Mouse (Mus musculus): ENCODE data around the gene Pin1rt1. TPM values are rescaled to one million over a fixed set of nuclear protein-coding genes. Genes with fewer than 3 reads are reported as not detected.

The Pin1rt1 gene
- polyA plus RNA-seq, 1 experiment from 2014 or later: not detected

- Histone ChIP-seq H3K4me2 (no peak overlapping the region), H3K9ac (no peak overlapping the region), H3K9me3 (ENCODE audit: low read depth, low read length) (no peaks in the 10 kb centered on the region), H3K4me3 (ENCODE audit: low read depth, low read length) (no peak overlapping the region), H3K27me3 (ENCODE audit: insufficient read depth, low read length) (no peaks in the 10 kb centered on the region), H3K27ac (ENCODE audit: low read depth) (no peak overlapping the region), H3K36me3 (ENCODE audit: insufficient read depth) (no peaks in the 10 kb centered on the region; the same call in 1 of the 2 replicates), H3K4me1 (ENCODE audit: insufficient read depth) (no peaks in the 10 kb centered on the region)
- ATAC-seq (ENCODE audit: insufficient read depth) (no peak), DNase-seq (no peak)
- WGBS: 71% methylated on average over 3 of the region's 3 CpGs
- no peak for TF ChIP-seq CTCF (IDR thresholded peaks at IDR 0.05; ENCODE audit: low read depth)
Observed at GRCm38 (mm10) chr2:104703158-104703557, 13.0 kb downstream of the Pin1rt1 start.

GRCm38 (mm10) chr2:104699659-104700058, 16.5 kb downstream of the Pin1rt1 start:
- no peak for ATAC-seq (ENCODE audit: insufficient read depth)
- Histone ChIP-seq H3K27me3 (ENCODE audit: insufficient read depth, low read length) (no peaks in the 10 kb centered on the region), H3K4me3 (ENCODE audit: low read depth, low read length) (no peak overlapping the region), H3K36me3 (ENCODE audit: insufficient read depth) (no peaks in the 10 kb centered on the region; the same call in 1 of the 2 replicates), H3K9me3 (ENCODE audit: low read depth, low read length) (no peaks in the 10 kb centered on the region), H3K27ac (ENCODE audit: low read depth) (no peak overlapping the region), H3K9ac (no peak overlapping the region), H3K4me2 (no peak overlapping the region), H3K4me1 (ENCODE audit: insufficient read depth) (no peaks in the 10 kb centered on the region)
- no peak for TF ChIP-seq CTCF (IDR thresholded peaks at IDR 0.05; ENCODE audit: low read depth)
- DNase-seq: no peak
- 84% methylated on average over 11 of the region's 11 CpGs for WGBS

GRCm38 (mm10) chr2:104692551-104692950, 23.6 kb downstream of the Pin1rt1 start:
- Histone ChIP-seq H3K9me3 (ENCODE audit: low read depth, low read length) (no peaks in the 10 kb centered on the region), H3K4me1 (ENCODE audit: insufficient read depth) (no peaks in the 10 kb centered on the region), H3K9ac (no peak overlapping the region), H3K4me2 (no peak overlapping the region), H3K27me3 (ENCODE audit: insufficient read depth, low read length) (no peaks in the 10 kb centered on the region), H3K4me3 (ENCODE audit: low read depth, low read length) (no peak overlapping the region), H3K27ac (ENCODE audit: low read depth) (no peak overlapping the region), H3K36me3 (ENCODE audit: insufficient read depth) (no peaks in the 10 kb centered on the region)
- TF ChIP-seq CTCF (IDR thresholded peaks at IDR 0.05; ENCODE audit: low read depth): no peak
- 42% methylated on average over 2 of the region's 2 CpGs for WGBS
- ATAC-seq (ENCODE audit: insufficient read depth) (no peak), DNase-seq (peak; percentile 32)

- WGBS: 84% methylated on average over 4 of the region's 4 CpGs
Observed at GRCm38 (mm10) chr2:104690720-104691119, 25.5 kb downstream of the Pin1rt1 start.

GRCm38 (mm10) chr2:104688724-104689123, 27.5 kb downstream of the Pin1rt1 start:
- no peaks in the 10 kb centered on the region for H3K9me3 ChIP-seq (ENCODE audit: low read depth, low read length)
- no peak for TF ChIP-seq CTCF (IDR thresholded peaks at IDR 0.05; ENCODE audit: low read depth)

More at GRCm38 (mm10) chr2:104690720-104691119, 25.5 kb downstream of the Pin1rt1 start:
- DNase-seq (no peak), ATAC-seq (ENCODE audit: insufficient read depth) (no peak)
- H3K36me3 ChIP-seq (ENCODE audit: insufficient read depth): no peaks in the 10 kb centered on the region
- H3K27ac ChIP-seq (ENCODE audit: low read depth): no peak overlapping the region
- H3K9ac ChIP-seq: no peak overlapping the region
- no peak for TF ChIP-seq CTCF (IDR thresholded peaks at IDR 0.05; ENCODE audit: low read depth)
- H3K4me2 ChIP-seq: no peak overlapping the region
- H3K4me1 ChIP-seq (ENCODE audit: insufficient read depth): no peaks in the 10 kb centered on the region
- no peaks in the 10 kb centered on the region for H3K27me3 ChIP-seq (ENCODE audit: insufficient read depth, low read length)
- H3K4me3 ChIP-seq (ENCODE audit: low read depth, low read length): no peak overlapping the region
- H3K9me3 ChIP-seq (ENCODE audit: low read depth, low read length): no peaks in the 10 kb centered on the region

GRCm38 (mm10) chr2:104688321-104688720, 27.9 kb downstream of the Pin1rt1 start:
- Histone ChIP-seq H3K4me1 (ENCODE audit: insufficient read depth) (no peaks in the 10 kb centered on the region), H3K9ac (no peak overlapping the region), H3K9me3 (ENCODE audit: low read depth, low read length) (no peaks in the 10 kb centered on the region), H3K4me3 (ENCODE audit: low read depth, low read length) (no peak overlapping the region), H3K27me3 (ENCODE audit: insufficient read depth, low read length) (no peaks in the 10 kb centered on the region), H3K4me2 (no peak overlapping the region), H3K27ac (ENCODE audit: low read depth) (no peak overlapping the region), H3K36me3 (ENCODE audit: insufficient read depth) (peaks cover 3% of the 10 kb centered on the region; the same call in 1 of the 2 replicates)
- DNase-seq (no peak), ATAC-seq (ENCODE audit: insufficient read depth) (no peak)
- 54% methylated on average over 3 of the region's 3 CpGs for WGBS
- no peak for TF ChIP-seq CTCF (IDR thresholded peaks at IDR 0.05; ENCODE audit: low read depth)

More at GRCm38 (mm10) chr2:104688724-104689123, 27.5 kb downstream of the Pin1rt1 start:
- DNase-seq: no peak
- Histone ChIP-seq H3K4me3 (ENCODE audit: low read depth, low read length) (no peak overlapping the region), H3K27ac (ENCODE audit: low read depth) (no peak overlapping the region), H3K36me3 (ENCODE audit: insufficient read depth) (peaks cover 3% of the 10 kb centered on the region; the same call in 1 of the 2 replicates), H3K27me3 (ENCODE audit: insufficient read depth, low read length) (no peaks in the 10 kb centered on the region), H3K4me2 (no peak overlapping the region), H3K4me1 (ENCODE audit: insufficient read depth) (no peaks in the 10 kb centered on the region), H3K9ac (no peak overlapping the region)
- no peak for ATAC-seq (ENCODE audit: insufficient read depth)
- WGBS: 81% methylated on average over 8 of the region's 8 CpGs

GRCm38 (mm10) chr2:104687261-104687660, 28.9 kb downstream of the Pin1rt1 start:
- no peak overlapping the region for H3K27ac ChIP-seq (ENCODE audit: low read depth)
- no peak overlapping the region for H3K4me3 ChIP-seq (ENCODE audit: low read depth, low read length)
- peaks cover 3% of the 10 kb centered on the region; the same call in 1 of the 2 replicates for H3K36me3 ChIP-seq (ENCODE audit: insufficient read depth)
- DNase-seq: no peak
- H3K27me3 ChIP-seq (ENCODE audit: insufficient read depth, low read length): no peaks in the 10 kb centered on the region
- no peaks in the 10 kb centered on the region for H3K9me3 ChIP-seq (ENCODE audit: low read depth, low read length)
- no peaks in the 10 kb centered on the region for H3K4me1 ChIP-seq (ENCODE audit: insufficient read depth)
- no peak overlapping the region for H3K4me2 ChIP-seq
- WGBS: 55% methylated on average over 3 of the region's 3 CpGs
- H3K9ac ChIP-seq: no peak overlapping the region
- no peak for ATAC-seq (ENCODE audit: insufficient read depth)
- no peak for TF ChIP-seq CTCF (IDR thresholded peaks at IDR 0.05; ENCODE audit: low read depth)
